Mouse (Mus musculus) liver, embryonic 16.5 days (tissue): ENCODE results near the gene Snph. TPM values are rescaled to one million over a fixed set of nuclear protein-coding genes. Genes with fewer than 3 reads are reported as not detected.
"Not testable (repeated sequence)": the region's sequence is repeated elsewhere in the genome, so short reads cannot be mapped to it uniquely, and the experiment has no call there.

Experiments
- ATAC-seq: fragments of 200-750 bp; cut with Nextera tagmentation; 2 replicates; pipeline ENCODE4 v1.8.0; 2017; ENCODE audit warnings: low read depth, mild to moderate bottlenecking, moderate number of reproducible peaks, moderate library complexity
- H3K27ac ChIP-seq: fragments of 300-500 bp; sonication (generic); 2 replicates; pipeline ENCODE4 v1.5.1; 2014; ENCODE audit warnings: mild to moderate bottlenecking, low read length
- H3K27me3 ChIP-seq: fragments of 300-500 bp; sonication (generic); 2 replicates; pipeline ENCODE4 v1.6.1; 2014; ENCODE audit warnings: low read depth, low read length, mixed read lengths; ENCODE audit not compliant: control insufficient read depth, insufficient read depth
- H3K36me3 ChIP-seq: fragments of 300-500 bp; sonication (generic); 2 replicates; pipeline ENCODE4 v1.6.1; 2014; ENCODE audit warnings: mild to moderate bottlenecking; ENCODE audit not compliant: control insufficient read depth, insufficient read depth
- H3K4me1 ChIP-seq: fragments of 300-500 bp; sonication (generic); 2 replicates; pipeline ENCODE4 v1.6.1; 2014; ENCODE audit warnings: low read depth, low read length, mixed read lengths; ENCODE audit not compliant: control insufficient read depth
- H3K4me2 ChIP-seq: fragments of 300-500 bp; sonication (generic); 2 replicates; pipeline ENCODE4 v1.6.1; 2014; ENCODE audit warnings: low read depth, low read length, mixed read lengths
- H3K4me3 ChIP-seq: fragments of 300-500 bp; sonication (generic); 2 replicates; pipeline ENCODE4 v1.5.1; 2014; ENCODE audit warnings: low read depth, mild to moderate bottlenecking, low read length
- H3K9ac ChIP-seq: fragments of 300-500 bp; sonication (generic); 2 replicates; pipeline ENCODE4 v1.6.1; 2014; ENCODE audit warnings: low read depth, low read length
- H3K9me3 ChIP-seq: fragments of 300-500 bp; sonication (generic); replicated peaks from 2 replicates; pipeline ENCODE4 v1.6.1; 2016; ENCODE audit warnings: low read length; ENCODE audit not compliant: control insufficient read depth
- WGBS: fragments of 180-500 bp; shearing (Covaris S2); extraction: QIAGEN DNeasy Blood & Tissue Kit; methylation state at CpG from one replicate; pipeline ENCODE4 v1.1.7; 2014; ENCODE audit not compliant: insufficient replicate concordance; 5-methylcytosine and 5-hydroxymethylcytosine counted together
- polyA plus RNA-seq: library from polyadenylated mRNA; unstranded; fragments of >200 nt; fragmentation: Nextera tagmentation; extraction: Ambion mirVana; gene quantifications from 2 replicates; pipeline ENCODE4 v1.2.1, GENCODE M21; 2015

Snph gene
- polyA plus RNA-seq, 1 experiment from 2014 or later = 0.04 TPM

DNA sequence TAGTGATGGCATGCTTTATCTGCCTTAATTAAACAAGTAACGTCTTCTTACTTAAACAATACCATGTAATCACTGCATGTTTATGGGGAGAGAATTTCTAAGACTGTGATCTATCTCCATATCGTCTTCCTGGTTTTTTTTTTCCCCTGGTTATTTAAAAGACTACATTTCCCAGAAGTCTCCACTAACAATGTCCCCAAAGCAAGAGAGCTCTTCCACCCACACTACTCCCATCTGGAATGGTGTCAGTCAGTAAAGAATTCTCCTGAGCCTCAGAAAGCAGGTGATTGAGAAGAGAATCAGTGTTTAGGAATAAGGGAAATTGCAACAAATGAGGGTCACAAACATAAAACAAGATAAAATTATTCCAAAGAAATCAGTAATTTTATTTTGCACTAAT lies 2.5 kb upstream of the Snph start:
- ATAC-seq = no peak
- no peak overlapping the region for H3K9ac ChIP-seq
- no peaks in the 10 kb centered on the region for H3K4me1 ChIP-seq
- H3K36me3 ChIP-seq = no peaks in the 10 kb centered on the region
- no peaks in the 10 kb centered on the region for H3K9me3 ChIP-seq
- 24% methylated on average over 2 of the region's 2 CpGs for WGBS
- H3K4me3 ChIP-seq = no peak overlapping the region
- no peak overlapping the region for H3K27ac ChIP-seq
- no peak overlapping the region for H3K4me2 ChIP-seq
- peaks cover 32% of the 10 kb centered on the region for H3K27me3 ChIP-seq

- ATAC-seq = no peak
- no peak overlapping the region for H3K27ac ChIP-seq
- H3K4me3 ChIP-seq = no peak overlapping the region
- H3K9ac ChIP-seq = no peak overlapping the region
- peaks cover 32% of the 10 kb centered on the region for H3K27me3 ChIP-seq
- no peak overlapping the region for H3K4me2 ChIP-seq
- no peaks in the 10 kb centered on the region for H3K4me1 ChIP-seq
- H3K9me3 ChIP-seq = no peaks in the 10 kb centered on the region
- H3K36me3 ChIP-seq = no peaks in the 10 kb centered on the region
- 50% methylated on average over 5 of the region's 5 CpGs for WGBS
Observed at GRCm38 (mm10) chr2:151632982-151633381, 589 bp upstream of the Snph start.

GRCm38 (mm10) chr2:151631406-151632158 lies 811 bp downstream of the Snph start:
- Histone ChIP-seq H3K27ac (no peak overlapping the region), H3K36me3 (no peaks in the 10 kb centered on the region), H3K4me3 (peak overlapping the region; percentile 51), H3K9ac (no peak overlapping the region), H3K4me2 (peak overlapping the region; percentile 60), H3K9me3 (no peaks in the 10 kb centered on the region), H3K4me1 (no peaks in the 10 kb centered on the region), H3K27me3 (peaks cover 32% of the 10 kb centered on the region)
- 3% methylated on average over 22 of the region's 22 CpGs for WGBS
- no peak for ATAC-seq

GRCm38 (mm10) chr2:151629310-151629709 lies 3.1 kb downstream of the Snph start:
- H3K27ac ChIP-seq = no peak overlapping the region

DNA sequence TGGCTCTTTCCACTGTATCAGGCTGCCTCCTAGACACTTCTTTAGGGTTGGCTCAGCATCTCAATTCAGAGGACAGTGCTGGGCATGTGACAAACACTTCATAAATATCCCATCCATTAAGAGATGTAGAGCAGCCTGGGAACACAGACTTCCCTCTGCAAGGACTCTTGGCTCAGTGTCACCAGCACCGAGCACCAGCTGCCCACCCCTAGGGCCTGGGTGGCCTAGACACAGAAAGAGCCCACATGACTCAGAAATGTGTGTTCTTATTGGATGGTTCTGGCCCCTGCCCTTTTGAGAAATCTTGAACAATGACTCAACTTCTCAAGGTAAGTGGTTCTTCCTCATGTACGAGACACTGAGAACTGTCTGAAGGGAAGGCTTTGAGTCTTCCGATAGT lies 4.4 kb downstream of the Snph start:
- WGBS = 66% methylated on average over 3 of the region's 3 CpGs
- no peaks in the 10 kb centered on the region for H3K9me3 ChIP-seq
- ATAC-seq = no peak
- no peaks in the 10 kb centered on the region for H3K36me3 ChIP-seq
- H3K27ac ChIP-seq = no peak overlapping the region
- H3K9ac ChIP-seq = no peak overlapping the region
- no peak overlapping the region for H3K4me2 ChIP-seq
- H3K27me3 ChIP-seq = peaks cover 23% of the 10 kb centered on the region
- H3K4me3 ChIP-seq = no peak overlapping the region
- H3K4me1 ChIP-seq = no peaks in the 10 kb centered on the region

More at GRCm38 (mm10) chr2:151629310-151629709, 3.1 kb downstream of the Snph start:
- Histone ChIP-seq H3K4me3 (no peak overlapping the region), H3K4me2 (no peak overlapping the region), H3K4me1 (no peaks in the 10 kb centered on the region), H3K27me3 (peaks cover 32% of the 10 kb centered on the region), H3K36me3 (no peaks in the 10 kb centered on the region), H3K9me3 (no peaks in the 10 kb centered on the region), H3K9ac (no peak overlapping the region)
- ATAC-seq = no peak
- 43% methylated on average over 7 of the region's 7 CpGs for WGBS

DNA sequence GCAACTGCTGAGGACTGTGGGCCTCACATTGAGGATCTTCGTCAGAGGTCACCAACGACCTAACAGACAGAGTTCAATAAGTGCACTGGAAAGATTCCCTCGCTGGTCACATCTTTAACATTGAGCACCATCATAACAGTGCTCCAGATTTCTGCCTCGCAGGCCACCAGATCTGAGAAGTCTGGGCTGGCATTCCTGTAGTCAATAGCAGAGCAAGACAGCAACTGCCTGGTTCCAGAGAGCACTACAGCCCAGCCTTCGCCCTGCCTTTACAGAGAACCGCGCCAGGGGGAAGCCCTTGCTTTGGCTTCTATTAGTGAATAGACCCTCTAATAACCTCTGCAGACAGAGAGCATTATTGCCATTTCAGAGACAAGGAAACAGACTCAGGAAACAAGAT lies 6.1 kb downstream of the Snph start:
- ATAC-seq = no peak
- 66% methylated on average over 7 of the region's 7 CpGs for WGBS
- no peak overlapping the region for H3K27ac ChIP-seq
- H3K9ac ChIP-seq = no peak overlapping the region
- no peaks in the 10 kb centered on the region for H3K36me3 ChIP-seq
- no peak overlapping the region for H3K4me3 ChIP-seq
- no peaks in the 10 kb centered on the region for H3K9me3 ChIP-seq
- H3K4me1 ChIP-seq = no peaks in the 10 kb centered on the region
- H3K27me3 ChIP-seq = peaks cover 9% of the 10 kb centered on the region
- no peak overlapping the region for H3K4me2 ChIP-seq

DNA sequence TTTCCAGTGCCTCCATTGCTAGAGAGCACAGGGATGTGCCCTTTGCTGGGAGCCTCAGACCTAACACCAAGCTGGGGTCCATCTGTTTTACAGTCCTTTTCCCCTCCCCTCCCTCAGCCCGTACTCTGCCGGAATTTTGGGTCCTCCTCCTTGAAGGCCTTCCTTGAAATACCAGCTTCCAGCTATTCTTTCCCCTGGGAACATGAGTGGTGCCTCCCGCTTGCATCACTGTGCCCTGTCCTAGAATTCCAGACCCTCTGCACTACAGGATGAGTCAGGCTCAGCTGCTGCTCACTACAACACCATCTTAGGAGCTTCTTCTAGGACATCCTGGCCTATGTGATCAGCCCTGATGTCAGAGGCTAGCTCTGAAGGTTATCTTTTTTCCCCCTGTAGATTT lies 8.6 kb downstream of the Snph start:
- Histone ChIP-seq H3K4me1 (no peaks in the 10 kb centered on the region), H3K9ac (no peak overlapping the region), H3K9me3 (no peaks in the 10 kb centered on the region), H3K4me2 (no peak overlapping the region), H3K27me3 (no peaks in the 10 kb centered on the region), H3K27ac (no peak overlapping the region), H3K4me3 (no peak overlapping the region), H3K36me3 (no peaks in the 10 kb centered on the region)
- no peak for ATAC-seq
- 49% methylated on average over 3 of the region's 3 CpGs for WGBS

- Histone ChIP-seq H3K36me3 (no peaks in the 10 kb centered on the region), H3K4me1 (no peaks in the 10 kb centered on the region), H3K4me3 (no peak overlapping the region), H3K27ac (no peak overlapping the region), H3K27me3 (no peaks in the 10 kb centered on the region), H3K4me2 (no peak overlapping the region), H3K9ac (no peak overlapping the region), H3K9me3 (no peaks in the 10 kb centered on the region)
- 54% methylated on average over 6 of the region's 6 CpGs for WGBS
- ATAC-seq = no peak
Observed at GRCm38 (mm10) chr2:151616551-151617329, 15.7 kb downstream of the Snph start.

GRCm38 (mm10) chr2:151615779-151616178 lies 16.6 kb downstream of the Snph start:
- H3K27me3 ChIP-seq, ATAC-seq, H3K9me3 ChIP-seq, H3K4me1 ChIP-seq, H3K27ac ChIP-seq, H3K9ac ChIP-seq, H3K4me3 ChIP-seq, H3K36me3 ChIP-seq, H3K4me2 ChIP-seq: not testable (repeated sequence)
- WGBS = 66% methylated on average over 6 of the region's 8 CpGs
